Mouse (Mus musculus) heart, embryonic 15.5 days (tissue): ENCODE results near the gene 4930544D05Rik. TPM values are rescaled to one million over a fixed set of nuclear protein-coding genes. Genes with fewer than 3 reads are reported as not detected.

Experiments used
- ATAC-seq: fragments of 200-750 bp; cut with Nextera tagmentation; replicated peaks from 2 replicates; pipeline ENCODE4 v1.8.0; 2017; ENCODE audit warnings: low read depth, moderate TSS enrichment; ENCODE audit not compliant: insufficient number of reproducible peaks, insufficient read depth, low FRiP score
- H3K27ac ChIP-seq: fragments of 300-500 bp; sonication (generic); 2 replicates; pipeline ENCODE4 v1.5.1; 2015; ENCODE audit warnings: mild to moderate bottlenecking, inconsistent platforms
- H3K27me3 ChIP-seq: fragments of 300-500 bp; sonication (generic); 2 replicates; pipeline ENCODE4 v1.6.1; 2015; ENCODE audit warnings: inconsistent platforms
- H3K36me3 ChIP-seq: fragments of 300-500 bp; sonication (generic); 2 replicates; pipeline ENCODE4 v1.6.1; 2015; ENCODE audit warnings: mild to moderate bottlenecking, inconsistent platforms
- H3K4me1 ChIP-seq: fragments of 300-500 bp; sonication (generic); replicated peaks from 2 replicates; pipeline ENCODE4 v1.6.1; 2015; ENCODE audit warnings: inconsistent platforms
- H3K4me2 ChIP-seq: fragments of 300-500 bp; sonication (generic); 2 replicates; pipeline ENCODE4 v1.6.1; 2015; ENCODE audit warnings: inconsistent platforms, mild to moderate bottlenecking, moderate library complexity
- H3K4me3 ChIP-seq: fragments of 300-500 bp; sonication (generic); 2 replicates; pipeline ENCODE4 v1.5.1; 2015; ENCODE audit warnings: mild to moderate bottlenecking, inconsistent platforms
- H3K9ac ChIP-seq: fragments of 300-500 bp; sonication (generic); 2 replicates; pipeline ENCODE4 v1.6.1; 2015; ENCODE audit warnings: mild to moderate bottlenecking, inconsistent platforms
- H3K9me3 ChIP-seq: fragments of 300-500 bp; sonication (generic); replicated peaks from 2 replicates; pipeline ENCODE4 v1.6.1; 2016; ENCODE audit warnings: inconsistent platforms
- WGBS: fragments of 180-500 bp; shearing (Covaris S2); methylation state at CpG from one replicate; pipeline ENCODE4 v1.1.7; 2015; ENCODE audit warnings: mixed read lengths; 5-methylcytosine and 5-hydroxymethylcytosine counted together
- polyA plus RNA-seq: library from polyadenylated mRNA; unstranded; fragments of >200 nt; fragmentation: Nextera tagmentation; extraction: Ambion mirVana; gene quantifications from 2 replicates; pipeline ENCODE4 v1.2.1, GENCODE M21; 2015

The 4930544D05Rik gene
- polyA plus RNA-seq, 1 experiment from 2014 or later: not detected

GRCm38 (mm10) chr11:70645461-70646258 is 30.0 kb downstream of the 4930544D05Rik start:
- H3K4me3 ChIP-seq: peak overlapping the region; percentile 72

GRCm38 (mm10) chr11:70646259-70646555 is 30.6 kb downstream of the 4930544D05Rik start:
- peaks cover 46% of the 10 kb centered on the region for H3K4me1 ChIP-seq
- peaks cover 32% of the 10 kb centered on the region for H3K36me3 ChIP-seq
- H3K9me3 ChIP-seq: no peaks in the 10 kb centered on the region
- no peaks in the 10 kb centered on the region for H3K27me3 ChIP-seq
- peak overlapping the region; percentile 72 for H3K4me3 ChIP-seq
- no peak for ATAC-seq
- peak overlapping the region; percentile 95 for H3K27ac ChIP-seq
- peak overlapping the region; percentile 83 for H3K9ac ChIP-seq
- H3K4me2 ChIP-seq: peak overlapping the region; percentile 73
- WGBS: 15% methylated on average over 3 of the region's 3 CpGs

More at GRCm38 (mm10) chr11:70645461-70646258, 30.0 kb downstream of the 4930544D05Rik start:
- Histone ChIP-seq H3K9ac (peak overlapping the region; percentile 83), H3K4me1 (peaks cover 42% of the 10 kb centered on the region), H3K4me2 (peak overlapping the region; percentile 73), H3K27me3 (no peaks in the 10 kb centered on the region), H3K36me3 (peaks cover 27% of the 10 kb centered on the region), H3K27ac (peak overlapping the region; percentile 95), H3K9me3 (no peaks in the 10 kb centered on the region)
- ATAC-seq: no peak
- 75% methylated on average over 12 of the region's 12 CpGs for WGBS

GRCm38 (mm10) chr11:70646691-70647650 is 31.3 kb downstream of the 4930544D05Rik start, which contains the start of the genes Rnf167 and Slc25a11:
Gene Rnf167 (plus strand): TSS chr11:70647235.
Gene Slc25a11 (minus strand): TSS chr11:70647479.
- H3K4me3 ChIP-seq: peak within 1 kb of the TSS; percentile 72
- H3K4me2 ChIP-seq: peak within 1 kb of the TSS; percentile 85
- peak within 1 kb of the TSS; percentile 95 for H3K27ac ChIP-seq
- H3K9ac ChIP-seq: peak within 1 kb of the TSS; percentile 83
- H3K9me3 ChIP-seq: no peaks in the 10 kb centered on the region
- under 1% methylated on average over 63 of the region's 63 CpGs for WGBS
- H3K27me3 ChIP-seq: no peaks in the 10 kb centered on the region
- H3K36me3 ChIP-seq: peaks cover 40% of the 10 kb centered on the region
- peaks cover 53% of the 10 kb centered on the region for H3K4me1 ChIP-seq
- peak; percentile 90 for ATAC-seq

GRCm38 (mm10) chr11:70647716-70648420 is 32.2 kb downstream of the 4930544D05Rik start:
- peak overlapping the region; percentile 72 for H3K4me3 ChIP-seq
- no peaks in the 10 kb centered on the region for H3K9me3 ChIP-seq
- H3K4me1 ChIP-seq: peaks cover 62% of the 10 kb centered on the region
- no peaks in the 10 kb centered on the region for H3K27me3 ChIP-seq
- H3K4me2 ChIP-seq: peak overlapping the region; percentile 85
- peak overlapping the region; percentile 79 for H3K9ac ChIP-seq
- H3K36me3 ChIP-seq: peaks cover 49% of the 10 kb centered on the region
- no peak for ATAC-seq
- peak overlapping the region; percentile 95 for H3K27ac ChIP-seq
- WGBS: 3% methylated on average over 28 of the region's 28 CpGs

GRCm38 (mm10) chr11:70648512-70648911 is 32.9 kb downstream of the 4930544D05Rik start:
- Histone ChIP-seq H3K27ac (0 out of 2 replicates have a peak overlapping the region, but pooled peaks have one; percentile 95), H3K36me3 (peaks cover 50% of the 10 kb centered on the region), H3K4me3 (peak overlapping the region; percentile 72), H3K9me3 (no peaks in the 10 kb centered on the region), H3K27me3 (no peaks in the 10 kb centered on the region), H3K4me2 (peak overlapping the region; percentile 85), H3K4me1 (peaks cover 66% of the 10 kb centered on the region), H3K9ac (peak overlapping the region; percentile 79)
- WGBS: 69% methylated on average over 4 of the region's 4 CpGs
- ATAC-seq: no peak

GRCm38 (mm10) chr11:70649185-70649734 is 33.6 kb downstream of the 4930544D05Rik start:
- Histone ChIP-seq H3K9me3 (no peaks in the 10 kb centered on the region), H3K9ac (0 out of 2 replicates have a peak overlapping the region, but pooled peaks have one; percentile 4), H3K27me3 (no peaks in the 10 kb centered on the region), H3K4me1 (peaks cover 66% of the 10 kb centered on the region), H3K4me2 (peak overlapping the region; percentile 2; the same call in 1 of the 2 replicates), H3K36me3 (peaks cover 47% of the 10 kb centered on the region), H3K27ac (0 out of 2 replicates have a peak overlapping the region, but pooled peaks have one; percentile 5), H3K4me3 (no peak overlapping the region)
- ATAC-seq: no peak
- 76% methylated on average over 8 of the region's 8 CpGs for WGBS

GRCm38 (mm10) chr11:70650322-70651175 is 34.9 kb downstream of the 4930544D05Rik start:
- Histone ChIP-seq H3K9me3 (no peaks in the 10 kb centered on the region), H3K4me3 (no peak overlapping the region), H3K27ac (peak overlapping the region; percentile 28), H3K4me1 (peaks cover 62% of the 10 kb centered on the region), H3K9ac (no peak overlapping the region), H3K36me3 (peaks cover 37% of the 10 kb centered on the region), H3K4me2 (peak overlapping the region; percentile 7; the same call in 1 of the 2 replicates), H3K27me3 (no peaks in the 10 kb centered on the region)
- ATAC-seq: no peak
- 64% methylated on average over 12 of the region's 12 CpGs for WGBS

GRCm38 (mm10) chr11:70651391-70651790 is 35.7 kb downstream of the 4930544D05Rik start:
- H3K9me3 ChIP-seq: no peaks in the 10 kb centered on the region
- 0 out of 2 replicates have a peak overlapping the region, but pooled peaks have one; percentile 6 for H3K4me3 ChIP-seq
- H3K4me2 ChIP-seq: peak overlapping the region; percentile 93
- no peaks in the 10 kb centered on the region for H3K27me3 ChIP-seq
- peaks cover 37% of the 10 kb centered on the region for H3K36me3 ChIP-seq
- peak overlapping the region; percentile 28; the same call in 1 of the 2 replicates for H3K27ac ChIP-seq
- no peak overlapping the region for H3K9ac ChIP-seq
- no peak for ATAC-seq
- H3K4me1 ChIP-seq: peaks cover 63% of the 10 kb centered on the region
- WGBS: 43% methylated on average over 2 of the region's 2 CpGs

GRCm38 (mm10) chr11:70652029-70652883 is 36.6 kb downstream of the 4930544D05Rik start:
- peaks cover 37% of the 10 kb centered on the region for H3K36me3 ChIP-seq
- 47% methylated on average over 12 of the region's 12 CpGs for WGBS
- peak overlapping the region; percentile 99 for H3K27ac ChIP-seq

More at GRCm38 (mm10) chr11:70652029-70652883, 36.6 kb downstream of the 4930544D05Rik start:
- ATAC-seq: no peak
- peak overlapping the region; percentile 100 for H3K9ac ChIP-seq
- H3K27me3 ChIP-seq: no peaks in the 10 kb centered on the region
- peak overlapping the region; percentile 93 for H3K4me2 ChIP-seq
- H3K4me1 ChIP-seq: peaks cover 72% of the 10 kb centered on the region
- H3K9me3 ChIP-seq: no peaks in the 10 kb centered on the region
- H3K4me3 ChIP-seq: peak overlapping the region; percentile 98
